ENCODE assay signal across 7 mouse cellular contexts in the genomic region with DNA sequence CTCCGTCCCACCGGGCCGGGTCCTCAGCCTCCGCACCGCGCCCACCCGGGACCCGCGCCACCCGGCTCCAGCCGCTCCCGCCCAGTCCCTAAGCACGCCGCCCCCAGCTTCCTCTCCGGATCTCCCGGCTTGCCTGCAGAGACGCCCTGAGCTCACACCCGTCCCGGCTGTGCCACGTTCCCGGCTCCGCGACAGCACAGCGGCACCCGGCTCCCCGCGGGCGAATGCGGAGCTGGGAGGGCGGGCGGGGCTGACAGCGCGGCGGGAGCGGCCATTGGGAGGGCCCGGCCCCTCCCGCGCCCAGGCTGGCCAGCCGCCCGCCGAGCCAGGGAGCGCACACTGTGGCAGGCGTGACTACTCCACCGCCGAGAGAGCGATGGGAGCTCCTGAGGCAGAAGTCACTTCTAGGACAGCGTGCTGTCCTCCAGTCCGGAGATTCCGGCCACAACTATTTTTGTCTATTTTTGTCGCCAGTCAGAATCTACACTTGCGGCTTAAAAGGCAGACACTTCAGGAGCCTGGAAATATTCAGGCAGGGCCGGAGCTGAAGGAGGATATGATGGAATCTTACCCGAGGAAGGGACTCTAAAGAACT. TPM values are rescaled to one million over a fixed set of nuclear protein-coding genes. Genes with fewer than 3 reads are reported as not detected.
DNase-seq lines count a peak whose midpoint lies in the region; ATAC-seq lines count a peak whose summit lies in the region.

Heatr5a (minus strand) TSS at position 252 of the 595 bp plus-strand sequence.

- peak; percentile 89 to 91 for DNase-seq in adrenal gland, adult 18-20 months (ENCODE audit: low spot score in 2 of 2)
- peak; percentile 95 for DNase-seq in embryo, embryonic 11 days
- peak; percentile 92 to 93 for DNase-seq in gastrocnemius, postnatal 36 days
- peak; percentile 86 to 89 for DNase-seq in left cerebral cortex, postnatal 36 days (ENCODE audit: low spot score in 2 of 2)
- DNase-seq in midbrain, embryonic 11.5 days (ENCODE audit: low spot score, missing footprints) = peak; percentile 97
- peak; percentile 89 for DNase-seq in skeletal muscle tissue, adult 2 months (ENCODE audit: low read depth, low spot score)

- H3K9ac ChIP-seq in intestine, embryonic 16.5 days (ENCODE audit: low read depth, low read length) = peak within 1 kb of the TSS; percentile 95
- peak within 1 kb of the TSS; percentile 83 for H3K9ac ChIP-seq in midbrain, embryonic 11.5 days (ENCODE audit: low read length)

- WGBS in intestine, embryonic 16.5 days = under 1% methylated on average over 48 of the region's 53 CpGs
- WGBS in midbrain, embryonic 11.5 days = under 1% methylated on average over 52 of the region's 53 CpGs

- H3K4me1 ChIP-seq in intestine, embryonic 16.5 days (ENCODE audit: control insufficient read depth, insufficient read depth, low read length) = peaks cover 11% of the 10 kb centered on the region
- peaks cover 5% of the 10 kb centered on the region; the same call in 1 of the 2 replicates for H3K4me1 ChIP-seq in midbrain, embryonic 11.5 days (ENCODE audit: control insufficient read depth, insufficient read depth, low read length)

- peak within 1 kb of the TSS; percentile 57 for H3K4me2 ChIP-seq in intestine, embryonic 16.5 days (ENCODE audit: low read depth, low read length)
- peak within 1 kb of the TSS; percentile 64 for H3K4me2 ChIP-seq in midbrain, embryonic 11.5 days

- peak within 1 kb of the TSS; percentile 97 for H3K27ac ChIP-seq in intestine, embryonic 16.5 days (ENCODE audit: low read length)
- H3K27ac ChIP-seq in midbrain, embryonic 11.5 days (ENCODE audit: low read depth, low read length) = peak within 1 kb of the TSS; percentile 76

- intact Hi-C loops in gastrocnemius, postnatal 36 days (cut with DNase I) = loop anchor here (2.0 kb wide), 1 partner anchor 30 kb away; no protein-coding TSS in a partner anchor
- intact Hi-C loops in left cerebral cortex, postnatal 36 days (cut with DNase I) = no loop called here

- H3K36me3 ChIP-seq in intestine, embryonic 16.5 days (ENCODE audit: control insufficient read depth, insufficient read depth, low read length) = no peaks in the 10 kb centered on the region
- H3K36me3 ChIP-seq in midbrain, embryonic 11.5 days (ENCODE audit: control insufficient read depth, insufficient read depth, low read length) = no peaks in the 10 kb centered on the region

- peak; percentile 98 for ATAC-seq in intestine, embryonic 16.5 days
- peak; percentile 98 for ATAC-seq in midbrain, embryonic 11.5 days (ENCODE audit: low FRiP score)

- no peaks in the 10 kb centered on the region for H3K27me3 ChIP-seq in intestine, embryonic 16.5 days (replicated peaks; ENCODE audit: control insufficient read depth, insufficient read depth, low read length)
- H3K27me3 ChIP-seq in midbrain, embryonic 11.5 days (ENCODE audit: control insufficient read depth, insufficient read depth, low read length) = no peaks in the 10 kb centered on the region

- H3K4me3 ChIP-seq in intestine, embryonic 16.5 days (ENCODE audit: low read length) = peak within 1 kb of the TSS; percentile 96
- peak within 1 kb of the TSS; percentile 92 for H3K4me3 ChIP-seq in midbrain, embryonic 11.5 days (ENCODE audit: low read depth, low read length)

- H3K9me3 ChIP-seq in intestine, embryonic 16.5 days (ENCODE audit: control insufficient read depth, low read length) = no peaks in the 10 kb centered on the region
- H3K9me3 ChIP-seq in midbrain, embryonic 11.5 days (ENCODE audit: control insufficient read depth, low read length) = no peaks in the 10 kb centered on the region

RNA-seq across cellular contexts. Expression of gene Heatr5a, which starts in this region (rescaled TPM):
- total RNA-seq in adrenal gland, adult 18-20 months (2021) = 10 to 100 TPM; 23.1 to 25.0 TPM
- 10 to 100 TPM; 14.5 to 15.2 TPM for total RNA-seq in gastrocnemius, postnatal 36 days (2021)
- 7.7 and 8.7 TPM in 2 replicates for polyA plus RNA-seq in intestine, embryonic 16.5 days (2015; fragmentation: Nextera tagmentation; extraction: Ambion mirVana)
- 1 to 10 TPM; 5.5 to 8.4 TPM for total RNA-seq in left cerebral cortex, postnatal 36 days (2021)
- polyA plus RNA-seq in midbrain, embryonic 11.5 days (2014; fragmentation: Nextera tagmentation; extraction: Ambion mirVana) = 9.2 and 9.5 TPM in 2 replicates

Comparison
In these comparisons a context has a peak if more than half of its experiments do, and no peak if none do; other contexts are left out.
1. Peak in every context shown above with its lines: DNase-seq, ATAC-seq, H3K4me3 ChIP-seq and H3K27ac ChIP-seq.